Mouse (Mus musculus) liver, embryonic 13.5 days (tissue): ENCODE results near the gene Syt6. TPM values are rescaled to one million over a fixed set of nuclear protein-coding genes. Genes with fewer than 3 reads are reported as not detected.

Source experiments
- ATAC-seq: fragments of 200-750 bp; cut with Nextera tagmentation; 2 replicates; pipeline ENCODE4 v1.8.0; 2017; ENCODE audit warnings: low read depth, mild to moderate bottlenecking, moderate number of reproducible peaks, moderate library complexity
- DNase-seq: peaks from one replicate; pipeline ENCODE4 v3.0.0; 2022
- H3K27ac ChIP-seq: fragments of 300-500 bp; sonication (generic); 2 replicates; pipeline ENCODE4 v1.5.1; 2015; ENCODE audit warnings: moderate library complexity, mild to moderate bottlenecking, inconsistent platforms
- H3K27me3 ChIP-seq: fragments of 300-500 bp; sonication (generic); 2 replicates; pipeline ENCODE4 v1.6.1; 2015; ENCODE audit warnings: mild to moderate bottlenecking, inconsistent platforms
- H3K36me3 ChIP-seq: fragments of 300-500 bp; sonication (generic); 2 replicates; pipeline ENCODE4 v1.6.1; 2015; ENCODE audit warnings: mild to moderate bottlenecking, inconsistent platforms
- H3K4me1 ChIP-seq: fragments of 300-500 bp; sonication (generic); replicated peaks from 2 replicates; pipeline ENCODE4 v1.6.1; 2015; ENCODE audit warnings: inconsistent platforms
- H3K4me2 ChIP-seq: fragments of 300-500 bp; sonication (generic); 2 replicates; pipeline ENCODE4 v1.6.1; 2015; ENCODE audit warnings: inconsistent platforms, mild to moderate bottlenecking, moderate library complexity
- H3K4me3 ChIP-seq: fragments of 300-500 bp; sonication (generic); replicated peaks from 2 replicates; pipeline ENCODE4 v1.5.1; 2015; ENCODE audit warnings: mild to moderate bottlenecking, inconsistent platforms
- H3K9ac ChIP-seq: fragments of 300-500 bp; sonication (generic); 2 replicates; pipeline ENCODE4 v1.6.1; 2015; ENCODE audit warnings: mild to moderate bottlenecking, inconsistent platforms
- H3K9me3 ChIP-seq: fragments of 300-500 bp; sonication (generic); replicated peaks from 2 replicates; pipeline ENCODE4 v1.6.1; 2016; ENCODE audit warnings: inconsistent platforms
- WGBS: fragments of 180-500 bp; shearing (Covaris S2); methylation state at CpG from one replicate; pipeline ENCODE4 v1.1.7; 2015; ENCODE audit not compliant: insufficient replicate concordance; 5-methylcytosine and 5-hydroxymethylcytosine counted together
- polyA plus RNA-seq: library from polyadenylated mRNA; unstranded; fragments of >200 nt; fragmentation: Nextera tagmentation; extraction: Ambion mirVana; gene quantifications from 2 replicates; pipeline ENCODE4 v1.2.1, GENCODE M21; 2015

The Syt6 gene
- polyA plus RNA-seq, 1 experiment from 2014 or later: not detected

DNA sequence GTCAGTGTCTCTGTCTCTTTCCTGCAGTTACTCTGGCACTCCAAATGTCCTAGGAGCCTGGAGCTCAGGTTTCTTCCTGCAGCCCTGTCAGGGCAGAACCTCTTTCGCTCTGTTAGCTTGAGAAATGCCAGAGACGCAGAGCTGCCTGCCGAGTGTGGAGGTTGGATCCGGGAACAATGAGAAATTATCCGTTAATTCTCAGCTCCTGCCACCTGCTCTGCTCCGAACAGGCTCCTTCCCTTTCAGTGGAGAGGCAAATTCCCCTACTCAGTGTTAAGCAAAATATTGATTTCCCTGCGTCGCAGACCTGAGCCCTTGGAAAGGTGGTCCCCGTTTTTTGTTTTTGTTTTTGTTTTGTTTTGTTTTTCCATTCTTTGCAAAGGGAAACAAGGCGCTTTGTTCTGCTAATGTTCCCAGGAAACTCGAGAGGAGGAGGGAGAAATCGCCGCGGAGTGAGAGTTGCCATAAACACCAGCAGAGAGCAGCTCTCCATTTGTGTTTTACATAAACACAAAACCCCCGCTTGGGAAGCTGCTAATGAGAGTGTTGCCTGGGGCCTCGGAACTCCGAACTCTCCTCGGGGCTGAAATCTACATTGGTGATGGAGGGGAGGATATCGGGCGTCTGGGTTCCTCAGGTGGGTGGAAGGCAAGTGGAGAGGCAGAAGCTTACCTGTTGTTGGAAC, 1.8 kb upstream of the Syt6 start:
- ATAC-seq (no peak), DNase-seq (no peak)
- 3% methylated on average over 20 of the region's 20 CpGs for WGBS
- no peak overlapping the region for H3K27ac ChIP-seq
- H3K27me3 ChIP-seq: peaks cover 72% of the 10 kb centered on the region
- H3K9me3 ChIP-seq: no peaks in the 10 kb centered on the region
- no peak overlapping the region for H3K9ac ChIP-seq
- H3K4me2 ChIP-seq: no peak overlapping the region
- no peaks in the 10 kb centered on the region for H3K36me3 ChIP-seq
- H3K4me1 ChIP-seq: no peaks in the 10 kb centered on the region
- H3K4me3 ChIP-seq: no peak overlapping the region

GRCm38 (mm10) chr3:103573791-103574166, 1.3 kb upstream of the Syt6 start:
- ATAC-seq: 0 out of 2 replicates have a peak, but pooled peaks have one; percentile 7
- no peak overlapping the region for H3K4me2 ChIP-seq

DNA sequence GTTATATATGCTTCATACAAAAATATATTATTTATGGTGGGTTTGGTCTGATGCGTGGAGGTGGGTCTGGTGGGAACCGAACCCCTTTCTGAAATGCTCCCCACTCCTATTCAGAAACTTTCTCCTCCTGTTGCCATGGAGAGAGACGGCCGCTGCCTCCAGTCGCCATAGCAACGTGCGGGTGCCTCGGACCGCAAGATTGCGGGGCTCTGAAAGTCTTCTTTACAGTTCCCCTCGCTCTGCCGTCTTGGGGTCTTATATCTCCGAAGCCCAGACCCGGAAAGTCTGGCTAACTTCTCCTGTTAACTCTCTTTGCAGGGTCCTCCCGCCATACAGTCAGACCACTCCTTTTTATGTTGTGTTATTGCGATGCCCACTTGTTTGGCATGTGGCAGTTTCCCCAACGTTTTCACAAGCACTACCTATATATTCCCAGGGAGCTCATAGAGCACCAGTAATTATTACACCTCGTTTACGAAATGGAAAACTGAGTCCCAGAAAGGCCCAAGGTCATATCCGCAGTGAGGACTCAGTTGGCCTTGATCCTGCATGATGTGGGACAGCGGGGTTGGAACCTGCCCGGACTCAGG, 370 bp upstream of the Syt6 start:
- WGBS: 15% methylated on average over 22 of the region's 22 CpGs
- Histone ChIP-seq H3K27ac (no peak overlapping the region), H3K4me2 (no peak overlapping the region), H3K4me3 (no peak overlapping the region), H3K9me3 (no peaks in the 10 kb centered on the region), H3K4me1 (no peaks in the 10 kb centered on the region), H3K9ac (no peak overlapping the region), H3K36me3 (no peaks in the 10 kb centered on the region), H3K27me3 (peaks cover 80% of the 10 kb centered on the region)
- no peak for DNase-seq
- ATAC-seq: no peak

More at GRCm38 (mm10) chr3:103573791-103574166, 1.3 kb upstream of the Syt6 start:
- no peak for DNase-seq
- H3K9me3 ChIP-seq: no peaks in the 10 kb centered on the region
- no peak overlapping the region for H3K4me3 ChIP-seq
- WGBS: 1% methylated on average over 14 of the region's 14 CpGs
- no peaks in the 10 kb centered on the region for H3K4me1 ChIP-seq
- peaks cover 77% of the 10 kb centered on the region for H3K27me3 ChIP-seq
- no peak overlapping the region for H3K9ac ChIP-seq
- no peak overlapping the region for H3K27ac ChIP-seq
- H3K36me3 ChIP-seq: no peaks in the 10 kb centered on the region

DNA sequence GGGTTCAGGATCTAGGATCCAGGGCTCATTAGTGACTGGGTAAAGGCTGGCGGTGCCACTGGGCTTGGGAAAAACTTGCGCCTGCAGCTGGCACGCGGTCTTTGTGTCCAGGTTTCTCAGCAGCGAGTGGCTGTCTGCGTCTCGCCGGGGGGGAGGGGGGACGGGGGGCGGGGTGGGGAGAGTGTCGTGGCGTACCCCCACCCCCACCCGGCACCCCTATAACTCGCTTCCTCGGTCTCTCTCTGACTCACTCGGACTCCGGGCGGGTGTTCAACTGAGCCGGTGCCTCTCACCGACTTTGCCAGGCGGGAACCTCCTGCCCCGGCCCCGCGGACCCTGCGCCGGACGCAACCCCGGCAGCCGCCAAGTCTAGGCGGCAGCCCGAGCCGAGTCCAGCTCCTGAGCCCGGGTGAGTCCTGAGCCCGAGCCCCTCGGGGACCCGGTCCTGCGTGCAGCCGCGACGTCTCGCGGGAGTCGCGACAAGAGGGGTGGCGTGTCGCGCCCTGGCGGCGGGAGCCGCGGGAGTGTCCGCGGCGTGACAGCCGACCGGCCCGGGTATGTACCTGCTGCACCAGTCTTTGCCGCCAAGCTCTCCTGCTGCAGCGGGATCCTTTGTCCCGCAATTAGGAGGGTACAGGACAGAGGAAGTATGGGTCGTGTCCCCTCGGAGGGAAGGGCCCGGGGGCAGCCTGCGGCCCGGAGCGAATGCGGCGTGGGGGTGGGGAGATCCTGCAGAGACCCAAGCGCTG, 1.0 kb downstream of the Syt6 start:
- WGBS: 4% methylated on average over 66 of the region's 69 CpGs
- H3K27ac ChIP-seq: no peak overlapping the region
- DNase-seq (no peak), ATAC-seq (no peak)
- peaks cover 80% of the 10 kb centered on the region for H3K27me3 ChIP-seq
- no peaks in the 10 kb centered on the region for H3K4me1 ChIP-seq
- H3K36me3 ChIP-seq: no peaks in the 10 kb centered on the region
- peak overlapping the region; percentile 35 for H3K4me3 ChIP-seq
- peak overlapping the region; percentile 56 for H3K4me2 ChIP-seq
- H3K9me3 ChIP-seq: no peaks in the 10 kb centered on the region
- no peak overlapping the region for H3K9ac ChIP-seq

DNA sequence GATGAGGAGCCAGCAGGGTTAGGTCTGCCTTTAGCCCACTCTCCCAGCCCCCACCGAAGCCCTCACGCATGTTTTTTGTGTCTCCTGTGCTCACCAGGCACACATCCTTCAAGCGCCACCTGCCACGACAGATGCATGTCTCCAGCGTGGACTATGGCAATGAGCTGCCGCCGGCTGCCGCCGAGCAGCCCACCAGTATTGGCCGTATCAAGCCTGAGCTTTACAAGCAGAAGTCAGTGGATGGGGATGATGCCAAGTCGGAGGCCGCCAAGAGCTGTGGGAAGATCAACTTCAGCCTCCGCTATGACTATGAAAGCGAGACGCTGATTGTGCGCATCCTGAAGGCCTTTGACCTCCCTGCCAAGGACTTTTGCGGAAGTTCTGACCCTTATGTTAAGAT, 12.1 kb downstream of the Syt6 start:
- H3K36me3 ChIP-seq: no peaks in the 10 kb centered on the region
- ATAC-seq: no peak
- 71% methylated on average over 17 of the region's 17 CpGs for WGBS

DNA sequence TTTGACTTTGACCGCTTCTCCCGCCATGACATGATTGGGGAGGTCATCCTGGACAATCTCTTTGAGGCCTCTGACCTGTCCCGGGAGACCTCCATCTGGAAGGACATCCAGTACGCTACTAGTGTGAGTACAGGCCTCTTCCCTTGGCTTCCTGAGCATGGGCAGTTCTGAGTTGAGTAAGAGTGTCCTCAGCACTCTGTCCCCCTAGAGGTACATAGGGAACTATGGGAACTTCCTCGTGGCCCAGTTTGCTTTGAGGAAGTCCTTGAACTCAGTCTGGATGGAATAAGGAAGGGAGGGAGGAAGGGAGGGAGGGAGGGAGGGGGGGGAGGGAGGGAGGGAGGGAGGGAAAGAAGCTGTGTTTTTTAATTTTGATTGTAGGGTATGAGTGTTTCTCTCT, 12.6 kb downstream of the Syt6 start:
- no peak overlapping the region for H3K9ac ChIP-seq
- H3K36me3 ChIP-seq: no peaks in the 10 kb centered on the region
- H3K4me2 ChIP-seq: no peak overlapping the region
- DNase-seq (no peak), ATAC-seq (no peak)
- H3K4me3 ChIP-seq: no peak overlapping the region
- no peaks in the 10 kb centered on the region for H3K4me1 ChIP-seq
- no peaks in the 10 kb centered on the region for H3K27me3 ChIP-seq
- 58% methylated on average over 5 of the region's 5 CpGs for WGBS
- H3K9me3 ChIP-seq: no peaks in the 10 kb centered on the region
- H3K27ac ChIP-seq: no peak overlapping the region

More for the DNA sequence above, 12.1 kb downstream of the Syt6 start:
- no peak for DNase-seq
- no peak overlapping the region for H3K9ac ChIP-seq
- no peaks in the 10 kb centered on the region for H3K9me3 ChIP-seq
- H3K4me2 ChIP-seq: no peak overlapping the region
- no peak overlapping the region for H3K4me3 ChIP-seq
- H3K27me3 ChIP-seq: no peaks in the 10 kb centered on the region
- no peaks in the 10 kb centered on the region for H3K4me1 ChIP-seq
- H3K27ac ChIP-seq: no peak overlapping the region

GRCm38 (mm10) chr3:103589636-103590035, 14.6 kb downstream of the Syt6 start:
- no peak overlapping the region for H3K9ac ChIP-seq
- no peaks in the 10 kb centered on the region for H3K27me3 ChIP-seq
- 45% methylated on average over 5 of the region's 5 CpGs for WGBS
- no peak overlapping the region for H3K4me3 ChIP-seq
- no peak for ATAC-seq
- no peak overlapping the region for H3K27ac ChIP-seq
- no peaks in the 10 kb centered on the region for H3K4me1 ChIP-seq
- H3K36me3 ChIP-seq: no peaks in the 10 kb centered on the region
- H3K4me2 ChIP-seq: no peak overlapping the region
- no peaks in the 10 kb centered on the region for H3K9me3 ChIP-seq
- no peak for DNase-seq

- no peak overlapping the region for H3K4me3 ChIP-seq
- no peaks in the 10 kb centered on the region for H3K27me3 ChIP-seq
- ATAC-seq (no peak), DNase-seq (no peak)
- no peak overlapping the region for H3K9ac ChIP-seq
- no peak overlapping the region for H3K27ac ChIP-seq
- WGBS: 80% methylated on average over 5 of the region's 5 CpGs
- H3K4me1 ChIP-seq: no peaks in the 10 kb centered on the region
- no peak overlapping the region for H3K4me2 ChIP-seq
- no peaks in the 10 kb centered on the region for H3K36me3 ChIP-seq
- H3K9me3 ChIP-seq: no peaks in the 10 kb centered on the region
Measured at GRCm38 (mm10) chr3:103592636-103593035, 17.6 kb downstream of the Syt6 start.

DNA sequence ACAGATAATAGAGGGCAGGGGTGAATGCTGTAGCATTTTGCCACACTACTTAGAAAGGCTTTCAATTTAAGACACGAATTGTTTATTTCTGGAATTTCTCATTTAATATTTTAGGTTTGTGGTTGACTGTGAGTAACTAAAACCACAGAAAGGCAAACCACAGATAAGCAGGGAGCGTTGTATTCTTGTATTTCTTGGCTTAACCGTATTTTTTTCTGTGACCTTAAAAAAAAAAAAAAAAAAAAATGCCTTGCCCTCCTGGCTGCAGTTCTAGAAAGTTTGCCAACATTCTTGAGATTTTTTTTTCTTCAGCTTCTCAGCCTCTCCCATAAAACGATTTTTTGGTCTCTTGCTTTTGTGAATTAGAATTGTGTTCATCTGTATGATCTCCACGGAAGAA, 18.6 kb downstream of the Syt6 start:
- DNase-seq (no peak), ATAC-seq (no peak)
- WGBS: 23% methylated on average over 5 of the region's 5 CpGs
- Histone ChIP-seq H3K4me3 (no peak overlapping the region), H3K4me2 (no peak overlapping the region), H3K27me3 (no peaks in the 10 kb centered on the region), H3K4me1 (no peaks in the 10 kb centered on the region), H3K27ac (no peak overlapping the region), H3K9me3 (no peaks in the 10 kb centered on the region), H3K9ac (no peak overlapping the region), H3K36me3 (no peaks in the 10 kb centered on the region)

DNA sequence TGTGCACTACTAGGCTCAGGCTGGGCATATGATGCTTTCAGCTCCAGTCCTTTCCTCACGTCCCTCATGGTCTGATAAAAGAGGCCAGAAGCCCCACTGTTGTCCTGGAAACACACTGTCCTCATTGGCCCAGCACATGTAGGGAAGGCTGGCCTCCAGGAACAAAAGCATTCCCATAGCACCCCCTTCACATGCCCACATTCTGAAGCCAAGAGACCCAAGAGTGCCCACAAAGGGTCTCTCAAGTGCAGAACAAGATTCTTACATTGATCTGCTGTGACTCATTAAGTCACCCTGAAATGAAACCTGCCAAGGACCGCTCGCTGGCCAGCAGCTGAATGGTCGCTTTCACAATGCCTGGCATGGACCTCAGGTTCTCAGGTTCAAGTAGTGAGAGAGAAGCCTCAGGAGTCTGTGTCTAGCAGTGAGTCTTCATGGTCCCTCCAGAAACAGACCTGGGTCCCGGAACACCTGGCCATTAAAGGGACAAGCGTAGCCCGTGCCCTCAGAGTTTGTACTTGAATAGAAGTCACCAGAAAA, 20.3 kb downstream of the Syt6 start:
- WGBS: 71% methylated on average over 7 of the region's 7 CpGs
- H3K4me3 ChIP-seq: no peak overlapping the region
- ATAC-seq (no peak), DNase-seq (no peak)
- no peaks in the 10 kb centered on the region for H3K27me3 ChIP-seq
- no peaks in the 10 kb centered on the region for H3K4me1 ChIP-seq
- no peak overlapping the region for H3K4me2 ChIP-seq
- no peak overlapping the region for H3K27ac ChIP-seq
- H3K9me3 ChIP-seq: no peaks in the 10 kb centered on the region
- no peak overlapping the region for H3K9ac ChIP-seq
- H3K36me3 ChIP-seq: no peaks in the 10 kb centered on the region

DNA sequence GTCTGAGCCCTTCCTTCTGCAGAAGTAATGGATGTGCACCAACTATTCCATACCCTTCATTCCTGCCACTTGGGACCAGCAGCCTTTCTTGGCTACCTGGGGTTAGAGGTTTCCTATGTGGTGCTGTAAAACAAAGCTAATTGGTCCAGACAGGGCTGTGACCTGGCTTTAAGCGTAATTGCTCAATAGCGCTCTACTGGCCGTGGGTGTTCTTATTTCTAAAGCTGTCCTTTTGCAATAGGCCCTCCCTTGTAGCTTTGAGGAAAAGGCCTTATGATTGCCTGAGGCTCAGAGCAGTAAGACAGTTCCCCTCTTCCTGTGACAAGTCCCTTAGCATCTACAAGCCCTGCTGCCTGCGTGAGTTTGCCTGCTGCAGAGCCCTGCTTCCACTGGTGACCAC, 22.6 kb downstream of the Syt6 start:
- Histone ChIP-seq H3K9me3 (no peaks in the 10 kb centered on the region), H3K4me3 (no peak overlapping the region), H3K27ac (no peak overlapping the region), H3K9ac (no peak overlapping the region), H3K4me1 (no peaks in the 10 kb centered on the region), H3K4me2 (no peak overlapping the region), H3K27me3 (no peaks in the 10 kb centered on the region), H3K36me3 (no peaks in the 10 kb centered on the region)
- ATAC-seq: no peak
- DNase-seq: no peak
- 65% methylated on average over 4 of the region's 4 CpGs for WGBS
